Mouse (Mus musculus): Measurements from ENCODE around the gene Tnfrsf1a. TPM values are rescaled to one million over a fixed set of nuclear protein-coding genes. Genes with fewer than 3 reads are reported as not detected.

Tnfrsf1a gene
- polyA plus RNA-seq, 1 experiment from 2014 or later: 109 TPM

DNA sequence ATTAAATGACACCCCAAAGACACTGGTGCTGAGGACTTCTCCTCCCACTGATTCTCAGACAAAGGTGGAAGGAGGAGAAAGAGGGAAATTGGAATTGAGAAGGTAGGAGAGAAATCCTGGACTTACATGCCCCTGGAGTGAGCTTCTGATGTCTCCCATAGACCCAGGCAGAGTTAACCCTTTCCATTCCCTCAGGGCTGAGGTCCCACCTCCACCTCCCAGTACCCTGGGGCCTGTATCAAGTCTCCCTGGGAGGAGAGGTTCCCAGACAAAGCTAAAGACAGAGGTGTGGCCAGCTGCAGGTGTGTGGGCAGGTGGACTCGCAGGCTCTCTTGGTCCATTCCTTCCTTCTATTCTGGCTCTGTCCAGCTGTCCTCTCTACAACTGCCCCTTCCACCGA lies 32.9 kb downstream of the Tnfrsf1a start:
- Histone ChIP-seq H3K27ac (ENCODE audit: low read depth, low read length) (no peak overlapping the region), H3K36me3 (ENCODE audit: control insufficient read depth, insufficient read depth) (peaks cover 5% of the 10 kb centered on the region; the same call in 1 of the 2 replicates), H3K9me3 (ENCODE audit: control insufficient read depth) (no peaks in the 10 kb centered on the region), H3K4me1 (replicated peaks; ENCODE audit: control insufficient read depth, insufficient read depth, low read length) (peaks cover 17% of the 10 kb centered on the region; the same call in 1 of the 2 replicates), H3K9ac (ENCODE audit: low read depth, low read length) (no peak overlapping the region), H3K4me2 (replicated peaks; ENCODE audit: low read depth) (no peak overlapping the region), H3K27me3 (replicated peaks; ENCODE audit: control insufficient read depth, insufficient read depth, low read length) (no peaks in the 10 kb centered on the region), H3K4me3 (ENCODE audit: low read depth, low read length) (no peak overlapping the region)
- ATAC-seq: no peak
- 58% methylated on average over 2 of the region's 2 CpGs for WGBS
- no peak for TF ChIP-seq CTCF (IDR thresholded peaks at IDR 0.05; ENCODE audit: low read depth)

DNA sequence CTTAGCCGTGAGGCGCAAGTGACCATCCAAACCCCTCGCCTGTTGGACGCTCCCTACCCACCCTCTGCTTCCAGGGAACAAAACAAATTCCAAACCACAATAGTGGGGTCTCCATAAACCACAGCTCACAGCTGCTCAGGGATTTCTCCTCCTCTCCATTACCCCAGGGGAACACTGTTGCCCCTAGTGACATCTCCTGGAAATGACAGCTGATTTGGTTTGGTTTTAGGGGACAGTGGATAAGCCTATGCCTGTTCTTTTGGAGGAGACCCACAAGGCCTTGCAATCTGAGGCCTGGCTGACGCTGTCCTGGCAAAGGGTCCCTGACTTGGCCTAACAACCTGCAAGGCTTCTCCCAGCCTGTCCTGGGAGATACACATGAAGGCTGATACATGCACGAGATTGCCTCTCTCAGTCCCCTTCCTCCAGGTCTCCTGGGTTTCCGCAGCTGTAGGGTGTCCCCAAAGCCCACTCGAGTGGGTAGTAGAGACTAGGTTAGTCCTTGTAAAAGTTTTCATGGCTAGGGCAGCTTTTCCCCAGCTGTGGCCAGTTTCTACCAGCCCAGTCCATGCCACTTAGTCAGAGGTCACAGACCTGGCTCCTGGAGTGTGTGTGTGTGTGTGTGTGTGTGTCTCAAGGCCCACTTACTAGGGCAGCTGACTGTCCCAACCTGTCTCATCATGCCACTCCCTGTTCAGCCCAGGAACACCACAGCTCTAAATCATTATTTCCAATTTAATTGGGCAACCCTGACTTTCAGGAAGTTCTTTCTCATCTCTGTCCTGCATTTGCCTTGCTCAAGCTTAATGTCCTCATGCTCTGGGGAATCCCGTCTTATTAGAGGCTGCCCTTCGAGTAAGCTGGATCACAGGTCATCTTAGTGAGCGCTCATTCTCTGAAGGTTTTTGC lies 36.2 kb downstream of the Tnfrsf1a start:
- H3K4me2 ChIP-seq (replicated peaks; ENCODE audit: low read depth): no peak overlapping the region
- H3K4me3 ChIP-seq (ENCODE audit: low read depth, low read length): no peak overlapping the region
- peak; percentile 78 for TF ChIP-seq CTCF (IDR thresholded peaks at IDR 0.05; ENCODE audit: low read depth)
- H3K9ac ChIP-seq (ENCODE audit: low read depth, low read length): no peak overlapping the region
- no peak overlapping the region for H3K27ac ChIP-seq (ENCODE audit: low read depth, low read length)
- H3K9me3 ChIP-seq (ENCODE audit: control insufficient read depth): no peaks in the 10 kb centered on the region
- H3K36me3 ChIP-seq (ENCODE audit: control insufficient read depth, insufficient read depth): no peaks in the 10 kb centered on the region
- peaks cover 2% of the 10 kb centered on the region; the same call in 1 of the 2 replicates for H3K4me1 ChIP-seq (replicated peaks; ENCODE audit: control insufficient read depth, insufficient read depth, low read length)
- H3K27me3 ChIP-seq (replicated peaks; ENCODE audit: control insufficient read depth, insufficient read depth, low read length): no peaks in the 10 kb centered on the region
- no peak for ATAC-seq
- 76% methylated on average over 11 of the region's 11 CpGs for WGBS

DNA sequence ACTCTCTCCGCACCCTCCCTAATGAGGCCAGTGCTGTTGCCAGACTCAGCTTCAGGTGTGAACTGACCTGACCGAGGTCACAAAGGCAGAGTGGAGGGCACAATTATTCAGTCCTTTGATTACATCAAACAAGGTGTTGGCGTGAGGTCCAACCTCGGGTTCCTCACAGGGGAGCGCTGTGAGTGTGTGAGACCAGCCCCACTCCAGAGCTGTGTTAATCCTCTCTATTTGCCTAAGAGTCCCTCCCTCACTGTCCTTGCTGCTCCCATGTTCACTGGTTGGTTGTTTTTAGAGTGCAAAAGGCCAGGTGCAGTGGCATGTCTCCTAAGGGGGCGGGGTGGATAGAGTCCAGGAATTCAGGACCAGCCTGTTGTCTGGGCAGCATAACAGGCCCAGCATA lies 36.9 kb downstream of the Tnfrsf1a start:
- Histone ChIP-seq H3K9ac (ENCODE audit: low read depth, low read length) (no peak overlapping the region), H3K27me3 (replicated peaks; ENCODE audit: control insufficient read depth, insufficient read depth, low read length) (no peaks in the 10 kb centered on the region), H3K4me3 (ENCODE audit: low read depth, low read length) (no peak overlapping the region), H3K36me3 (ENCODE audit: control insufficient read depth, insufficient read depth) (no peaks in the 10 kb centered on the region), H3K4me1 (replicated peaks; ENCODE audit: control insufficient read depth, insufficient read depth, low read length) (no peaks in the 10 kb centered on the region), H3K9me3 (ENCODE audit: control insufficient read depth) (no peaks in the 10 kb centered on the region), H3K4me2 (replicated peaks; ENCODE audit: low read depth) (no peak overlapping the region), H3K27ac (ENCODE audit: low read depth, low read length) (no peak overlapping the region)
- TF ChIP-seq CTCF (IDR thresholded peaks at IDR 0.05; ENCODE audit: low read depth): no peak
- no peak; the same call in 1 of the 2 replicates for ATAC-seq
- 31% methylated on average over 6 of the region's 6 CpGs for WGBS

DNA sequence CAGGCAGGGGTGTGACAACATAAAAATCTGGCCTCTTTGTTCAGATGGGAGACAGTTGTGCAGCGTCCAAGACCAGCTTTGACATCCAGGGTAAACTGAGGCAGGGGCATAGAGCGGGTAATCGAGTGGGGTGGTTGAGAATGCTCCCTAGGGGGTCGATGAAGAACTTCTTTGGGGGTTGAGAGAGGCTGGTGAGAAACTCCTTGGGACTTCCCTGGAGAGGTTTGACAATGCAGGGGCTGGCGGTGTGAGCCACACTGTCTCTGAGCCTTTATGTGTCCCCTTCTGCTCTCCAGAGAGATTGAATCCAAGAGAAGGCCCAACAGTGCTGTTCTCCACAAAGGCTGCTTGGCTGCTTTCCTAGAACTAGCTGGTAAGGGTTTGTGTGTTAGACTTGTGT lies 40.7 kb downstream of the Tnfrsf1a start:
- Histone ChIP-seq H3K27ac (ENCODE audit: low read depth, low read length) (no peak overlapping the region), H3K36me3 (ENCODE audit: control insufficient read depth, insufficient read depth) (no peaks in the 10 kb centered on the region), H3K4me2 (replicated peaks; ENCODE audit: low read depth) (no peak overlapping the region), H3K9ac (ENCODE audit: low read depth, low read length) (no peak overlapping the region), H3K4me1 (replicated peaks; ENCODE audit: control insufficient read depth, insufficient read depth, low read length) (no peaks in the 10 kb centered on the region), H3K4me3 (ENCODE audit: low read depth, low read length) (no peak overlapping the region), H3K9me3 (ENCODE audit: control insufficient read depth) (no peaks in the 10 kb centered on the region), H3K27me3 (replicated peaks; ENCODE audit: control insufficient read depth, insufficient read depth, low read length) (no peaks in the 10 kb centered on the region)
- ATAC-seq: no peak
- WGBS: 86% methylated on average over 5 of the region's 5 CpGs
- TF ChIP-seq CTCF (IDR thresholded peaks at IDR 0.05; ENCODE audit: low read depth): no peak

DNA sequence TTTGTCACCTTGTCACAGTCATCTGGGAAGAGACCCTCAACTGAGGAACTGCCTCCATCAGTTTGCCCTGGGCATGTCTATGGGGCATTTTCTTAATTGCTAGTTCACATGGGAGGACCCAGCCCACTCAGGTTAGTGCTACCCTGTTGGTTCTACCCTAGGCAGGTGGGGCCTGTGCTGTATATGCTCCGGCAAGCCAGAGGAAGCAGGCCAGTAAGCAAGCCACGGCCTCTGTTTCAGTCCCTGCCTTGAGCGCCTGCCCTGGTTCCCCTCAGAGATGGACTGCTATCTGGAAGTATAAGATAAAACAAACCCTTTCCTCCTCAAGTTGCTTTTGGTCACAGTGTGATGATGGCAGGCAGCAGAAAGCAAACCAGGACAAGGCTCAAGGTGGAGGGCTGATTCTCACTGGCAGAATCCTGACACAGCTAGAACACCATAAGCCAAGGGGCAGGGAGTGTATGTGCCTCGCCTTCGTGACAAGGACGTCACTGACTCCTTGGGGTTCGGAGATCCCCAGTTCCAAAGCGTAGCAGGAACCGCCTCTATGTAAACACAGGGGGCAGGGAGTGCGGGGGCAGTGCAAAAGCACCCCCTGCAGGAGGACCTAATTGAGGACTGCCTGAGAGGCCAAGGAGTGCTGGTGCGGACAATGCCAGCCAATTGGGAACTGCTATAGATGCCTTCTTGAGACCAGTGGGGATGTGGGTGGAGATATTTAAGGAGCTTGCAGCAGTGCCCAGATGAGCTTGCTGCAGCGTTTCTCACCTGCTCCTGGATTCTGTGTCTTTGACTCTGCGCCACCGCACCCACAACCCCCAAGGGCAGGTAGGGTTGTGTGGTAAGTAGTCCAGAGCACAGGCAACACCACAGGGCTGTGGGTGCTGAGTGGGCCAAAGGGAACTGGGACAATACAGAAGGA lies 56.6 kb downstream of the Tnfrsf1a start:
- whole genome bisulfite sequencing: 56% methylated on average over 14 of the region's 14 CpGs
- Histone ChIP-seq H3K9ac (ENCODE audit: low read depth, low read length) (no peak overlapping the region), H3K36me3 (ENCODE audit: control insufficient read depth, insufficient read depth) (no peaks in the 10 kb centered on the region), H3K27me3 (replicated peaks; ENCODE audit: control insufficient read depth, insufficient read depth, low read length) (no peaks in the 10 kb centered on the region), H3K4me3 (ENCODE audit: low read depth, low read length) (no peak overlapping the region), H3K9me3 (ENCODE audit: control insufficient read depth) (no peaks in the 10 kb centered on the region), H3K4me2 (replicated peaks; ENCODE audit: low read depth) (no peak overlapping the region), H3K4me1 (replicated peaks; ENCODE audit: control insufficient read depth, insufficient read depth, low read length) (no peaks in the 10 kb centered on the region), H3K27ac (ENCODE audit: low read depth, low read length) (no peak overlapping the region)
- TF ChIP-seq CTCF (IDR thresholded peaks at IDR 0.05; ENCODE audit: low read depth): peak; percentile 33
- 0 out of 2 replicates have a peak, but pooled peaks have one; percentile 38 for ATAC-seq

DNA sequence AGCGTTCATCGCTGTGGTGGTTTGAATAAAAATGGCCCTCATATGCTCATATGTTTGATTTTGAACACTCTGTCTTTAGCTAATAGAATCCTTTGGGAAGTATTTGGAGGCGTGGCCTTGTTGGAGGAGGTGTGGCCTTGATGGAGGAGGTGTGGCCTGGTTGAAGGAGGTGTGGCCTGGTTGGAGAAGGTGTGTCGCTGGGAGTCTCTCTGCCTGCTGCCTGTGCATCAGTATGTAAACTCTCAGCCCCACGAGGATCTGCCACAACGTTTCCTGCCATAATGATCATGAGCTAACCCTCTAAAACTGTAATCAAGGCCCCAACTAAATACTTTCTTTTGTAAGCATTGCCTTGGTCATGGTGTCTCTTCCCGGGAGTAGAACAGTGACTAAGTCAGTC lies 58.1 kb downstream of the Tnfrsf1a start:
- Histone ChIP-seq H3K4me3 (ENCODE audit: low read depth, low read length) (no peak overlapping the region), H3K4me2 (replicated peaks; ENCODE audit: low read depth) (no peak overlapping the region), H3K36me3 (ENCODE audit: control insufficient read depth, insufficient read depth) (no peaks in the 10 kb centered on the region), H3K27me3 (replicated peaks; ENCODE audit: control insufficient read depth, insufficient read depth, low read length) (no peaks in the 10 kb centered on the region), H3K27ac (ENCODE audit: low read depth, low read length) (no peak overlapping the region), H3K9me3 (ENCODE audit: control insufficient read depth) (no peaks in the 10 kb centered on the region), H3K4me1 (replicated peaks; ENCODE audit: control insufficient read depth, insufficient read depth, low read length) (peaks cover 5% of the 10 kb centered on the region), H3K9ac (ENCODE audit: low read depth, low read length) (no peak overlapping the region)
- TF ChIP-seq CTCF (IDR thresholded peaks at IDR 0.05; ENCODE audit: low read depth): no peak
- ATAC-seq: no peak
- 76% methylated on average over 7 of the region's 7 CpGs for WGBS

Data from intestine, postnatal 0 days (tissue).